Mouse (Mus musculus) heart, postnatal 10 days (tissue): ENCODE data around the gene Dpp6. TPM values are rescaled to one million over a fixed set of nuclear protein-coding genes. Genes with fewer than 3 reads are reported as not detected.

Source experiments
- DNase-seq, 2 experiments: peaks; one replicate each; pipeline ENCODE4 v3.0.0; 2021
- intact Hi-C: fragments of 180-260 bp; cut with DNase I; formaldehyde crosslinking; loops from one replicate; pipeline ENCODE4 v1.15.1; 2025
- total RNA-seq, 2 experiments: library from RNA; stranded (reverse); gene quantifications; 2 replicates each; pipeline ENCODE4 v1.2.3; 2021

Gene Dpp6
- total RNA-seq, 2 experiments from 2014 or later, result 0.10 TPM; not detected in 1

DNA sequence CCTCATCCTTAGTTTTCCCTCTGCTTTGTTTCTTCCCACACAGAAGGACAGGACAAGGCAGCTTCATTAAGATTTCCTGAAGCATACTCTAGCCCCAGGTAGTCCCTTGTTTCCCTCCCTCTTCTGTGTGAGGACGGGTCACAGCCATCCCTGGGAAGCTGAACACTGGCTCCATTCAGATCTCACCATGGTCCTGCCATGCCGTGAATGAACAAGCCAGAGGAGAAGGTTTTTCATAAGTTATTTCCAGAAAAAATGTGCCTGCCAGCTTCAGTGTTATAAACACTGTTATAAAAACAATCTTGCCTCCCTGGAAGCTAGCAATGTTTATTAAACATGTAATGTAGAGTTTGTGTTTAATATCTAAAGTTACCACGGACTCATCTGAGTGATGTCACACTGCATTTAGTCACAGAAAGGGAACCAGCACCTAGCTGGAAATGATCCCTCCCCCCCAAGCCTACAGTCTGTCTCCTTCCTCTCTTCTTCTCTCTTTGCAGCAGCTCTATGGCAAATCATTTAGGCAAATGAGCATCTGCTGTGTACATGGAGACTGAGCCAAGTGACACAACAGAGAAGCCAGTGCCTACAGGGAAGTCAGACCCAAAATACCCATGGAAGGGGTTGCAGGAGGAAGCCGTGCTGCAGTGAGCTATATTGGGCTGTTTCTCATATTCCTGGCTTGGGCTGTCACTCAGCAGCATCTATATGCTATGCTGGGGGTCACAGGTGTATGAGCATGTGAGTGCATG, 128.3 kb downstream of the Dpp6 start:
- intact Hi-C loops, result no loop called here

DNA sequence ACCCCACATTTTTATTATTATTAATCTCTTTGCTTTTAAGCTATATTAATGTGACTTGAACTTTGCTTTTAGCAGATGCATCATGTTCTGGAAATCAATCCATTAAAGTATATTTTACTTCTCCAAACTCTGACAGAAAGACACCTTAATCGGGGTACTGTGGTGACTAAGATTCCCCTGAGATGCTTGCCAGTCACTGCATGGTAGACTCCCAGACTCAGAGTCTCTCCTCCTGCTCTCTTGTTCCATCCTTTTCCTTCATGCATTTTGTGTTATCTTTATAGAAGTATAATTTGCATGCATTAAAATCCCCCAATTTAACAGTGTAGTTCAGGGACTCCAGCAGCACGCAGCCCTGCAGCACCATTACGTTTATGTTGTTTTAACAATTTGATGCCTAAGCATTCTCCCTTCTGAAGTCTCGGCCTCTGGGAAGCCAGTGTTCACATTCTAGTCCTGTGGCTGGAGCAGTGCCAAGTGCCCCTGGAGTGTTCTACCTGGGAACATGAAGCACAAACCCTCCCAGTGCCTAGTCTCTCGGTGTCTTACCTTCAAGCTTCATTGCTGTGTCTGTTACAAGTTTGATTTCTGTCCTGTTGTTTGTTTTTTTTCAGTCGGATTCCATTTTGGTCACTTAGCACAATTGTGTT, 153.1 kb downstream of the Dpp6 start:
- no peak for DNase-seq
- intact Hi-C loops, result no loop called here

More for the DNA sequence above, 128.3 kb downstream of the Dpp6 start:
- DNase-seq, result no peak

GRCm38 (mm10) chr5:26973166-26973565, 156.2 kb downstream of the Dpp6 start:
- intact Hi-C loops, result no loop called here
- no peak for DNase-seq

GRCm38 (mm10) chr5:26979348-26979747, 162.3 kb downstream of the Dpp6 start:
- DNase-seq, result no peak
- intact Hi-C loops, result no loop called here

DNA sequence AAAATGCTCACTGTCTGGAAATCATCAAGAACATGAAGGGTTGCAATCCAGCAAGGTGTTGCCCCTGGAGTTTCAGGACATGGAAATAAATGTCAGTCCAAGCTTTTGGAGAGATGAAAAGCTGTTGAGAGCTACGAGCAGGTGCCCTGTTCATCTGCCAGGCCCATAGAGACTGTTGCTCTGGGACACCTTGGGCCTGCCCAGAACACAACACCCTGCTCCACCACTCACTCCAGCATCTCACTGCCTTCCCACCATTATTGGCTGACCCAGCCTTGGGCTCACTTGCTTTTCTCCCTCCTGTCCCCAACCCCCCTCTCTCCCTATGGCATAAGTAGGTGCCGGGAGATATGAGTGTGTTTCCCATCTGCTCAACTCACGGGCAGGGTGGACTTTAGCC, 162.8 kb downstream of the Dpp6 start:
- no peak for DNase-seq
- intact Hi-C loops, result no loop called here

- intact Hi-C loops, result no loop called here
- DNase-seq, result no peak
These were observed 168.1 kb downstream of the Dpp6 start for GRCm38 (mm10) chr5:26985114-26985513.

DNA sequence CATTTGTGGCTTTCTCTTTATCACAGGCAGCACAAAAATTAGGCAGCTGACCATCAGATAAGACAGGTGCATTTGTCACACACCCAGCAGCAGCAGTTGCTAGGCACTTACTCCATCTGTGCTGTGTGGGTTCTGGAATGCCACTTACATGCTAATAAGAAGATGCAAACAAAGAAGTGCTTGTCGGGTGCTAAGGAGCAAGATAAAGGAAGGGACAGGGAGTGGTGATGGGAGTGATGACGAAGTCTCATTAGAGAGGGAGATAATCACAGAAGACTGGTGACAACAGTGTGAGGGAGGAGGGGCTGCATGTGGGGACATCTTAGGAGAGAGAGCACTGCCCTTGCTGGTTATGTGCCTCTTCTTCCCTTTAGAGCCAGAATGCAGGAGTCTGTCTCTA, 174.6 kb downstream of the Dpp6 start:
- intact Hi-C loops, result no loop called here
- DNase-seq, result no peak

DNA sequence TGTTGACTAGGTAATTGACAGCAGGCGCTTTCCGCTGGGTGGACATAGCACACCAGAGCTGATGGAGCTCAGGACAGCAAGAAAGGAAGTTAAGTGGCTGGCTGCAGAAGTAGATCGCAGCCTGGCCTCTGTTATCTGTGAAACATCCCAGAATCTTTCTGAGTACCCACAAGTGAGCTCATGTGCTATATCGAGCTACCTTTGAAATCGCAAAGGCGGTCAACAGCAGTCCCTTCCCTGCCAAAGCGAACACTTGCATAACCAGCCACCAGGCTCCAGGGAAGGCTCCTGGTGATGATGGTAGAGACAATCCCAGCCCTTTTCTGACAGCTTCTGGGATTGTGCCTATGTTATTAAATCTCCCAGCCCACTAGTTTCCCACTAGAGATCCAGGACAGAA, 186.5 kb downstream of the Dpp6 start:
- intact Hi-C loops, result no loop called here

DNA sequence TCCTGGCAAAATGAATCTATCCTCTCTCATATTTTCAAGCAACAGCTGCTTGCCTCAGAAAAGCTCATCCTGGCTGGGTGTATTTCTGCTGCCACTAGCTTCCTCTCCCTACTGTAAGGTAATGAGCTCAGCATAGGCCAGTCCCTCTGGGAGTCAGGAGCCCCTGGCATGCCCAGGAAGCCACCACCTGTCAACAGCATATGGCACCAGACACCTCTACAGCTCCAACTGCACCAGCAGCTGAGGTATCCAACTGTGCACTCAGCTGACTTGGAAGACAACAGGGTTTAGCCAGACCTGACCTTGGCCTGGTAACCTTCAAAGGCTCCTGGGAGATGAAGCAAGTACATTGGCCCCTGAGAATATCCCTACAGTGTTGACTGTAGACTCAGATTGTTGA, 192.2 kb downstream of the Dpp6 start:
- DNase-seq, result peak; percentile 1 to 2
- intact Hi-C loops, result no loop called here

More for the DNA sequence above, 186.5 kb downstream of the Dpp6 start:
- DNase-seq, result no peak

- no peak for DNase-seq
- intact Hi-C loops, result no loop called here
These were observed 193.6 kb downstream of the Dpp6 start for GRCm38 (mm10) chr5:27010582-27010981.

DNA sequence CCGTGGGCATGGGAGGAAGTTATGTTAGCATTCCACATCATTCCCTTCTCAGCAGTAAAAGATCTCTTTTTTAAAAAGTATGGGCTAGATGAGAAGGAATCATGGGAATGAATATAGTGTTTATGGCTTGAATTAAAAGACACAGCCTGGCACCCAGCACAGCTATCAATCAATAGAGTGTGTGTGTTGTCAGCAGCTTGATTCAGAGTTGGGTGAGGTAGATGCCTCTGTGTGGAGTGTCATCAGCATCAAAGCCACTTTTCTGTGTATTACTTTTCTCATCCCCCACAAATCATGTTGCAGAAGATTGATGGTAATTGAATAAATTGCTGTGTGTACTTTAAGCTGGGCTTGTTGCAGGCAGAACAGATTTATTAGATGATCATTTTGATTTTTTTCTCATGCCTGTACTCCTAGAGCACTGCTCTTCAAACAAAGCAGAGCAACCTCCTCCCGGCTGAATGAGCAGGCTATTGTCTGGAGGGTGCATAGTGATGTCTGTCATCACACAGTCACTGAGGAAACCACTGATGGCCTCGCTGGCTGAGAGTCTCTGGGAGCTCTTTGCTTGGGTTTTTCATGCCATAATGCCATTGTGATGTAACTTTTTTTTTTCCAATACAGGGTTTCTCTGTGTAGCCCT, 201.4 kb downstream of the Dpp6 start:
- no peak for DNase-seq
- intact Hi-C loops, result no loop called here

- intact Hi-C loops, result no loop called here
- DNase-seq, result no peak
These were observed 211.6 kb downstream of the Dpp6 start for GRCm38 (mm10) chr5:27028611-27029010.

- peak in 1 of 2 experiments; percentile 7 for DNase-seq
- intact Hi-C loops, result no loop called here
These were observed 212.8 kb downstream of the Dpp6 start for GRCm38 (mm10) chr5:27029784-27030183.

DNA sequence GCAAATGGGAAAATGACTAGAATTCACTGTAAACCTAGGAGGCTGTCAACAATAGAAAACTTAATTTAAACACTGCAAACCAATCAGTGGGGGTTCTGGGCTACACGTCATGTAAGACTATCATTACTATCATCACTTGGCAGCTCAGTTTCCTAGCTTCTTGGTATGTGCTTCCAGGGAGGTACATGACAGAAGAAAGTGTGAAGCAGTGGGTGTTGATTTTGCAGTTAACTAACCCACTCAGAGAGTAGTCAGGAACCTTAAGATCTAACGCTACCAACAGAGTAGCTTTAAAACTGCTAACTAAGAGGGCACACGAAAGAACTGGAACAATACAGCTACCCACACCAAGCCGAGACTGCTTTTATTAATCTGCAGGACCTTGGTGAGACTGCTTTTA, 217.9 kb downstream of the Dpp6 start:
- intact Hi-C loops, result no loop called here
- DNase-seq, result no peak

DNA sequence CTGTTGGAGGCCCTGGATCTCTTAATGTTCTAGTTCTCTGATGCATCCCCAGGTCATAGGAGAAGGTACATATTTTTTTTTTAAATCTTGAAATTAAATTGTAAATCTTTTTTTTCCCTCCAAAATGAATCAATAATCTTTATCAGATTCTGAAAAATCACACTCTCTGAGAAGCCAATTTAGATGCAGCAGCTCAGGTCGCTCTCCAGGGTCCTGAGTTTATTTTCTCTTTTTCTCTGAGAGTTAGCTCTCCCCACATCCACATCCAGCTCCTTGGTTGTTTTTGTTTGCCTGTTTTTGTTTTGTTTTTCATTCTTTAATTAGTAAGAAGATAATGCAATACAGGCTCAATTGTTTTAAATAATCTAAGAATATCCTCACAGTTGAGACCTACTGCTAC, 218.3 kb downstream of the Dpp6 start:
- intact Hi-C loops, result no loop called here
- no peak for DNase-seq

DNA sequence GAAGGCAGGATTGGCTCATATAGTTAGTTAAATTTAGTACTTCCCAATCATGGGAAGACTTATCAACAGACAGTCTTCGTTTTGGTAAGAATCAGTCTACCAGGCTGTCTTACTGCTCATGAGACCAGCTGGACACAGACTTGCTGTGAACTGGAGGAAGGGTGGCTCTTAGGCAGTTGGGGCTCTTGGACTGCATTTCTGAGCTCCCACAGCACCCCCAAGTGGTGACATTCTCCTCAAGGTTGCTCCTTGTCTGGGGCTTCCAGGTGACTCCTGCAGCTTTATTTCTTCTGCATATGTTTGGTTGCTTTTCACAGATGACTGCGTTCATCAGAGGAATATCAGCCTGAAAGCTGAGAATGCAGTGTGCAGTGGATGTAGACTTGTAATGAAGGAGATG, 218.9 kb downstream of the Dpp6 start:
- intact Hi-C loops, result no loop called here
- peak in 1 of 2 experiments; percentile 2 for DNase-seq

DNA sequence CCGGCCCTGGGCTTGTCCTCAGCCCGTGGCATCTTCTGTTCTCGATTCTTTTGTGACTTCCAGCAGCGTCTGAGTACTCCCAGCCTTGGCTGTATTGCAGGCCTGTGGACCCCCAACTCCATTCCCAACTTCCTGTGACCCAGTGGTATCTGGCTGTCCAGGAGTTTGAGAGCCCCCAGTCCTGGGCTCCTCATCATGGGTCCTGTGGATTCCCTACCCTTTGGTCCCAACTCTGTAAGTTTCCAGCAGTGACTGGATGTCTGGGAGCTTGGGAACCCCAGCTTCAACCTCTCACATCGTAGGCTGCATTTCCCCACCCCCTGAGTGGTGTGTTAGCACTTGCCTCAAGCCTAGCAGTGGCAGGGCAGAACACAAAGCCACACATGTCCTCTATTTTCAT, 220.8 kb downstream of the Dpp6 start:
- intact Hi-C loops, result no loop called here
- no peak for DNase-seq

DNA sequence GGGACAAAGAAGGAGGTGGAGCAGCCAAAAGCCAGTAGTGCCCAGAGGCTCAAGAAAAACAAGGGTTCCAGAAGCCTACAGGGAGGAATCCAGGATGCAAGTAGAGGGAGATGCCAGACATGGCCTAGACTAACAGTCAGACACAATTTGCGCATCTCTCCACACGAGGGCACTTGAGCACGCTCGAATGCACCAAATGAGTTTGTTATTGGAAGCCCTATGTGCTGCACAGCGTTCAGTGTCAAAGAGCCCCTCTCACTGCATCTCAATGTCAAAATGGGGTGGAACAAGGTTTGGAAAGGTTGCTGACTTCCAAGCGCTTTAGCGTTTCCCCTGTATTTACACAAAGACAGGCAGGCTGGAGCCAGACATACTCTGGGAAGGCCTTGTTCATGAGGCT, 231.2 kb downstream of the Dpp6 start:
- peak in 1 of 2 experiments; percentile 5 for DNase-seq
- intact Hi-C loops, result no loop called here

GRCm38 (mm10) chr5:27048926-27049325, 231.9 kb downstream of the Dpp6 start:
- DNase-seq, result no peak
- intact Hi-C loops, result no loop called here

GRCm38 (mm10) chr5:27049341-27050091, 232.5 kb downstream of the Dpp6 start:
- intact Hi-C loops, result no loop called here
- no peak for DNase-seq

GRCm38 (mm10) chr5:27051250-27051649, 234.2 kb downstream of the Dpp6 start:
- intact Hi-C loops, result no loop called here
- DNase-seq, result no peak
